Mouse (Mus musculus) ZHBTc4 (cell line): ENCODE measurements around the gene Sall2.

Experiments used
- DNase-seq: peaks from one replicate; pipeline ENCODE4 v3.0.0-alpha.2; 2011; ENCODE audit warnings: low read depth, low spot score

Gene Sall2

DNA sequence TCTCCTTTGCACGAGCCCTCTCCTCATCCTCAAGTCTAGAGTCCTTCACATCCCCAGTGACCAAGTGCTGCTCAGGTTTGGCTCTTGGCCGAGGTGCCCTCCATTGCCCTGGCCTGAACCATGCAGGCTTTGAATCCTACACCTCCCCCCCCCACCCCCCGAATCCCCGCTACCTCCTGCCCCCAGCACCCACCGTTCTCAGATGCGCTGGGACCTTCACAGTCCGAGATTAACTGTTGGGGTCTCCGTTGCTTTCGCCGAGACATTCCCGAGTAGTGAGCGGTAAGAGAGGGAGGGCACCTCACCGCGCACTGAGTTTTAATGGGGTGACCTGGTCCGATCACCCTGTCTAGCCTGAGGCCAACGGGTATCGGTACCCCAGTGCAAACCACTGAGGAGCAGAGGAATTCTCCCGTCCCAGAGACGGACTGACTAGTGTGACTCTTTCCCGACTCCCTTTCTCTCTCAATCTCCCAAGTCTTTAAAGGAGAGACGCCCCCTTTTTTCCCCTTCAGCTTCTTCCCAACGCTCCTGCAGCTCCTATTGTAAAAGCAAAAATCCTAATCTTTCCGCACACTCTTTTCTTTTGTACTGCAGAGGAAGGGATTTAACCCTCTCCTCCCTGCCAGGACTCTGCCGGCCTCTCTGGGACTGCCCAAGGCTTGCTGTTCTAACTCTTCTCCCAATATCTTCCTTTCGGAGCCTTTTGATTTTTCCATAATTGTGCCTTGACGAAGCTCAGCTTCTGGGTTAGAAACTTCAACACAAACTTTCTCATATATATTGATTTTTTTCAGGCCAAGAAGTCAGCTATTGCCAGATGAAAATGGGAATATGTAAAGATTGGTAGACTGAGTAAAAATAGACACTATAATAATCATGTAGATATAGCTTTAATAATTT lies at the start of gene Sall2:
Sall2 (minus strand) TSS at position 853 of the 903 bp plus-strand sequence.
- no peak for DNase-seq

DNA sequence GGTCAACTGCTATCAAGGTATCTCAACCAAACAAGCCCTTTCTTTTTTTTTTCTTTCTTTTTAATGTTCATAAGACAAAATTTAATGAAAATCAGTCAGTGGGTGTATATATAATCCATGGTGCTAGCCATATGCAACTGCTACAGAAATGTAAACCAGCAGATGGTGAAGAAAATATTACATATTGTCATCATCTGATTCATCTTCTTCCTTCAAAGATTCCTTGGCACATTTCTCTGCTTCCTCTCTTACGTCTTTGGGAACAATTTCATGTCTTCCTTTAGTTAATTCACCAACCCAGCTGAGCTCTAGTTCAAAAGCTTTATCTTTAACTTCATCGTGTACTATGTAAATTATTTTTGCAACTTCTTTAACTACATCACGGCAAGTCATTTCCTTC lies 40.2 kb upstream of the Sall2 start:
- DNase-seq: no peak

DNA sequence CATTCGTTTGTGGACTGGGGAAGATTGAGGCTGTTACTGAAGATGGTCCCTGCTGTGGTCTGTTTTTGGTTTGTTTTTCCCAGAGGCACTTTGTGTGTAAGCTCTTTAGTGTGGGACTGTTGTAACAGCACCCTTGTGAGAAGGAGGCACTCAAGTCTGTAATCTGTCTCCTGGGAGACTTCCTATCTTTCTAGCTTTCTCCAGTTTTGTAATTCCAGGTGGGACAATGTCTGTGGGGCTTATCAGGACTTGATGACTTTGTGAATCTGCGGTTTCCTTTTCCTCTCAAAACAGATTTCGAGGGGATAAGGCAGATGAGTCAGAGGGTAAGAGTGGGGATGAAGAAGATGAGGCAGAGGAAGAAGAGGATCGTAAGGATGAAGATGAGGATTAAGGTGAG lies 27.7 kb upstream of the Sall2 start, which contains the start of gene Olfr1513:
Olfr1513 (minus strand) TSS at position 101 of the 400 bp plus-strand sequence.
- no peak for DNase-seq

DNA sequence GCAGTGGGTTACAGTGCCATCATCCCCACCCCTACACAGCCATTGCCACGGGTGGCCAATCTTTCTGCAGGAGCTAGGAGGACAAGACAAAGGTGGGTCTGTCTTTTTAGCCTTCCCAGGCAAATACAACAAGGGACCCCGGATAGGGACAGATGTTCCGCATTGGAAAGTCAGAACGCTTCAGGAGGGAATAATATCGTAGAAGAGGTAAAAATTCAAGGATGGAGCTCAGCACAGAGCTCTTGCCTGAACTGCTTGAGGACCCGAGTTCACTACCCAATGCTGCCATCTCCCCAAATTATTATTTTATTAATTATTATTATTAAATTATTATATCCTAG lies 10.9 kb upstream of the Sall2 start:
- no peak for DNase-seq

DNA sequence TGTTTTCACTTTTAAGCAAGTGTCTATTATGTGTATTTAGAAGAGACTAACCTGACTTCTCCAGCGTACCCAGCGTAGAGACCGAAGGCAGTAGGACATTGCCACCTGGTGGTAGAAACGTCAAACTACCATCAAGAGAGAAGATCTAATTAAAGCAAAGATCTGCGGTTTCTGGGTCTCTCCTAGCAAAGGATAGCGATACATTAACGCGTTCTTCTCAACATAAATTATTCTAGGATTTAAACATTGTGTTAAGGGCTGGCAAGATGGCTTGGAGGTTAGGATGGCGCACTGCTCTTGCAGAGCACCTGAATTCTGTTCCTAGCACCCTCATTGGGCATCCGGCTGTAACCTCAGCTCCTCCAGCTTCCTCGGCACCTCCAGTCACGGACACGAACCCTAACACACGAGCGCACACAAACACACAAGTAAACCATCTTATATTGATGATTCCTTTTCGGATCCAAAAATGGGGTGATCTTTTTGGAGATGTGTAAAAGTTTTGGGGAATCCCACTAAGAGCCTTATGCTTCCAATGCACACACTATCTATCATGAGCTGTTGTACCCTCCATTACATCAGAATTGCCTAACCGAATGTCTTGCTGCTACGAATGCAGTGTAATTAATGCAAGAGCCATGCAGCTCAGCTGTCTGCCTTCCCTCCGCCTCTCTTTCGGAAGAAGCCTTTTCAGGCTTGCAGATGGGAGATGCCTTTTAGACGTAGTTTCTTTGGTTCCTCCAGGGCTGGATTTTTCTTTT lies 10.4 kb upstream of the Sall2 start:
- DNase-seq: peak; percentile 81

DNA sequence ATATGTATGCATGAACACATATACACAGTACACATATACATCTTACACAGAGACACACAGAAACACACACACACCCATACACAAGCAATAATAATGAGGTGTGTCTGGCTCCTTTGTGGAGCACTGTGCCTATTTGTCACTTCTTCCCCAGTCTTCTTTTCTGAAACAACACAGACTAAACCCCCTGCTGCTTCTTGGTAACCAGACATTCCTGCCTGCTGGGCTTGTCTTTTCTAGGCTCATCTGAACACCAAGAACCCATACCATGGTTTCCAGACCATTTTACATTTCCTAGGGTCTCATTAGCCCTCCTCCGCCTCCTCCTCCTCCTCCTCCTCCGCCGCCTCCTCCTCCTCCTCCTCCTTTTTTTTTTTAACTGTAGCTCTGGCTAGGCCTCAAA lies 3.6 kb upstream of the Sall2 start:
- peak; percentile 57 for DNase-seq

DNA sequence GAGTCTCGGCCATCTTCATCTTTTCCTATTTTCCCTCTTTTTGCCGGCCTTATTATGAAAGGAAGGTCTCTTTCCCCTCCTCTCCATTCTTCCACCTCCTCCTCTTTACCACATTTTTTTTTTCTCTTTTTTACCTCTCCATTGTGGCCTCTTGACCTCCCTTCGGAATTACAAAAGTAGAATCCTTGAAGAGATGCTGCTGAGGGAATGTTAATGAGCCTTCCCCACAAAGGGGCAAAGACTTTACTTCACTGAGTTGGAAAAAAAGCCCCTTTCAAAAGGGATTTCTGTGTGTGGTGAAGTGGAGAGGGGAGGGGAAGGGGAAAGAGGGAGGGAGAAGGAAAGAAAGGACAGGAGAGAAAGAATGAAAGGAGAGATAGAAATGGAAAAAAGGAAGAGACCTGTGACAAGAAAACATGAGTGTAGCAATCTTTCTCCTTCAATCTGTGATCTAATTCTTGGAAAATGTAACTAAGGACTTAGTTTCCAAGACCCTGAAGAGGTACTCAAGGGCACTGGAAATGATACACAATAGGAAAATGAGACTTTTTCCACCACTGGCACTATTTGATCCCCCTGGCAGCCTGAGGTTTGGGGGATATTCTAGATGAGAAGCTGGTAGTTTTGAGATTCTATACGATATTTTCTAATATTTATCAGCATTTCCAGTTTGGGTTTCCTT lies 2.6 kb upstream of the Sall2 start:
- no peak for DNase-seq

DNA sequence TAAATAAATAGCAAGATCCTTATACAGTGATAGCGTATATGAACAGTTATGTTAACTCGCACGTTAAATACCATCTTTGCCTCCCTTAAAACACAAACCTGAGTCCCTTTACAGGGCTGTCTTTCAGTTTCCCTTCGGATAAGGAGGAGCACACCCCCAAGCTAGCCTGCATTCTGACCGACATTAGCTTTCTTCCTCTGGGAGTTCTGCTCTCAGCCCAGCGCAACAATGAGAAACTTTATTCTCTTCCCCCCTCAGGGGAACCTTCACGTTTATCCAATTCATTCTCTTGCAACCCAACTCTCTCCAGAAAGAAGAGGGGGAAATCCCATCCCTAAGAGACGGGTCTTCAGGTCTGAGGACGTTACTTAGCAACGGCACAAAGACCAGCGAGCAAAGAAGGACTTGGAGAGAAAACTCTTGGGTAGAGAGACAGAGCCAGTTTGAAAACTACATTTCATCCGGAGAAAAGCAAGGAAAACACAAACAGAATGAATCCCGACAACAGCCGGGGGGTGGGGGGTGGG lies 1.1 kb downstream of the Sall2 start:
- no peak for DNase-seq

DNA sequence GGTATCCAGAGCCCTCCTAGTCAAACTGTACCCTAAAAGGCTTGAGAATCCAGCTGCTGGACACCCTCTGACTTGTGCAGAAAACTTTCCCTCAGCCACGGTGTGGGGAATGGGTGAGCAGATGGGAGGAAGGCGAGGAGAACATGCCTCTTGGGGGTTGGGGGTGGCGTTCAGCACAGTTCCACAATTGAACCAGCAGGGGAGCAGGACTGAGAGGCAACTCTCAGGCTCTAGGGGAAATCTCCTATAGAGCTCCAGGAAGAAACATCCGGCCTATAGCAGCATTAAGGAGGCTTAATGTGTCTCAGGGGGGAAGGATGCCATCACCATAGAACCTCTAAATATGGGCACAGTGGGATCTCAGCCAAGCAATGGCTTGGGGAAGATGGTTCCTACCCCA lies 2.7 kb downstream of the Sall2 start:
- DNase-seq: peak; percentile 72

DNA sequence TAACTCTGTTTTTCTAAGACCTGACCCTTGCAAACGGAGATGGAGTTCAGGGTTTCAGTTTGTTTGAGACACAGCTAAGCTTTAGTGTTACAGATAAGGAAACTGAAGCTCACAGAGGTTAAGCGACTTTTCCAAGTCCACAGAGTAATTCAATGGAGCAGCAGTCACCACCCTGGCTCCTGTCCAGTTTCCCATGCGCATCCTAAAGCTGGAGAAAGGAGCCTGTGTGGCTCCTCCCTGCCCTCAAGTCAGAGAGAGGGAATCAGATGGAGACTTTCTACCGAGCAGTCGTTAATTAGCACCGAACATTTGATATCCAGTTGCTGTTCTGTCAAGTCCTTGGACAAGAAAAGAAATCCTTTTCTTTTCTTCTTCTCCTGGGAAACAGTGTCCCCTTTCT lies 9.2 kb downstream of the Sall2 start:
- no peak for DNase-seq

DNA sequence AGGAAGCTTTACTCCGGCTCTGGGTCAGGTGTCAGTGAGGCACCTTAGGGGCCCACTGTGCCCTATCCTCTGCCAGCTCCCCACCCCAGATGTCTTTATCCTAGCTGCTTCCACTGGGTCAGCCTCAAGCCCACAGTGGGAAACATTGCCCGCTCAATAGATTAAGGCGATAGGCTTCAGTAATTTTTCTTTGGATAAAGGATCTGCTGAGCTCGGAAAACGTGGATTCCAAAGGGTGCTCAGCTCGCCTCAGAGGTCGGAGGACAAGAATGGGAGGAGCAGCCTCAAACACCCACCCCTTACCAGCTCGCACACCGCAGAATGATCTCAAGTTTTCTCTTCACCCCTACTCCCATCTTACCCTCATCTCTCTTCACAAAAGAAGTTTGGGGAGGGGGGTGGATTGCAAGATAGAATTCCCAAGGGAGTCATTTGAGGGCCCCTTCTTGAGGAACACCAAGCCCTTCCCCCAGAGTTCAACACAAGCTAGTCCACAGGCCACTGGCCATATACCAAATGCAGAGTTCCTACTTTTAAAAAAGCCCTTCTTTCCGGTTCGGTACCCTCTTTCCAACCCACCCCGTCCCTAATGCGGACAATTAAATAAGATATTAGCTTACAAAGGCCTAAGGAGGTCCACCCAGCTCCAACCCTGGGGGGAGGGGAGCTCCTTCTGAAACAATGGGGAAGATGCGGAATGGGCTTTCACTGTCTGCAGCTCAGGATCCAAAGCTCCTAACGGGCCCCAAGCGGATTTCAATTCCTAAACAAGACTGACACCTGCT lies 11.9 kb downstream of the Sall2 start:
- DNase-seq: peak; percentile 56

DNA sequence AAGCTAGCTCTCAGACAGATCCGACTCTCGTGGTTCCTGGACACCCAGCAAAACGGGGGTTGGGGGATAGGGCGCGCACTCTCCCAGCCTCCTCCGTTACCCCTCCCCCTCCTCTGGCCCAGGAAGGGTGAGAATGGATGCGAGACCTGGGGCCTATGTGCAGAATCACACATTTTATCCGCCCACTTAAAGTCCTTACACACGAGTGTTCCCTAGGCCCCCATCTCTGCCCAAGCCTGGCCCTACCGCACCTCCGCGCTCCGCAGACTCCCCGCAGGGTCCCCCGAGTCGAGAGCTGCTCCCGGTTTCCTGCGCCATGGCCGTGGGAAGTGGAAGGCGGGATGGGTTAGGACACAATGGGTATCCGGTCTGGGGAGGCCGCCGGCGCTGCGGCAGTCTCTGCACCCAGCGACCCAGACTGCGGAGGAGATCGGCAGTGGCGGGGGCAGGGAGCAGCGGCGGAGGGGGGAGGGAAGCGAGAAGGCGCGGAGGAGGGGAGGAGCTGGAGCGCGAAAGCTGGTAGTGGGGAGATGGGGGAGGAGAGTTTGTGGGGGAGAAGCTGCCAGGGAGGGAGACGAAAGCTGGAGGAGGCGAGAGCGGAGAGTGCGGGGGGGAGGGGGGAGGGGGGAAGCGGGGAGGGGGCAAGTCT lies 12.6 kb downstream of the Sall2 start:
- DNase-seq: peak; percentile 75

DNA sequence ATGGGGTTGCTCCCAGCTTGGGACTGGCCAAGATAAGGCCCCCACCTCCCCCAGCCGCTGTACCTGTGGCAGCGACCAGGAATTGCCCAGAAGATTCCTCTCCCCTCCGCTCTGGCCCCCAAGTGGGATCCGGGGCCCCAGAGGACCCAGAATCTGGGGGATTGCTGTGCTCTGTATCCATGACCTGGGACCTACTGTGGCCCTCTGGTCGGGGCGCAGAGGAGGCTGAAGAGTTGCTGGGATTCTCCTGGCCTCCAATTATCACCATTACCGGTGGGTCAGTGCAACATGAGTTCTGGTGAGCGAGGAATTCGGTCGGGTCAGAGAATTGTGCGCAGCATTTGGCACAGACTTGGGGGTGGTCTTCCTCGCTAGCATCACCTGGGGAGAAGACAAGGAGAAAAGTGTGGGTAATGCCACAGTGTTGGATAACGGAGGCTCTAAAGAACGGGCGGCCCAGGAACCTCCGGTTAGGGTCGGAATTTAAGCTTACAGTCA lies 13.2 kb downstream of the Sall2 start:
- DNase-seq: no peak

DNA sequence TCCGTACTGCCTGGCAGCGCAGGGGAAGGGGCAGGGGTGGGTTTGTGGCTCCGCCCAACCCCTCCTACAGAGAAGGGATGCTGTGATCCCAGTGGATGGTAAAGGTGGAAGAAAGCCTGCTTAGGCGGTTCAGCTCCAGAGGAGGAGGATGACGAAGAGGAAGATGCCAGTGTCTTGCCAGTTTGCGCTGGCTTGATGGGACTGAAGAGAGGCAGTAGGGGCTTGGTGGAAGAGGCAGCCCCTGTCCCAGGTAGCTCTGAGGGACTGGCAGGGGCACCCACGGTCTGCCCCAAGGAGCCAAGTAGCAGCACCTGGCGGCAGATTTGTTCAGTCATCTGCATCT lies 13.8 kb downstream of the Sall2 start:
- DNase-seq: peak; percentile 38

DNA sequence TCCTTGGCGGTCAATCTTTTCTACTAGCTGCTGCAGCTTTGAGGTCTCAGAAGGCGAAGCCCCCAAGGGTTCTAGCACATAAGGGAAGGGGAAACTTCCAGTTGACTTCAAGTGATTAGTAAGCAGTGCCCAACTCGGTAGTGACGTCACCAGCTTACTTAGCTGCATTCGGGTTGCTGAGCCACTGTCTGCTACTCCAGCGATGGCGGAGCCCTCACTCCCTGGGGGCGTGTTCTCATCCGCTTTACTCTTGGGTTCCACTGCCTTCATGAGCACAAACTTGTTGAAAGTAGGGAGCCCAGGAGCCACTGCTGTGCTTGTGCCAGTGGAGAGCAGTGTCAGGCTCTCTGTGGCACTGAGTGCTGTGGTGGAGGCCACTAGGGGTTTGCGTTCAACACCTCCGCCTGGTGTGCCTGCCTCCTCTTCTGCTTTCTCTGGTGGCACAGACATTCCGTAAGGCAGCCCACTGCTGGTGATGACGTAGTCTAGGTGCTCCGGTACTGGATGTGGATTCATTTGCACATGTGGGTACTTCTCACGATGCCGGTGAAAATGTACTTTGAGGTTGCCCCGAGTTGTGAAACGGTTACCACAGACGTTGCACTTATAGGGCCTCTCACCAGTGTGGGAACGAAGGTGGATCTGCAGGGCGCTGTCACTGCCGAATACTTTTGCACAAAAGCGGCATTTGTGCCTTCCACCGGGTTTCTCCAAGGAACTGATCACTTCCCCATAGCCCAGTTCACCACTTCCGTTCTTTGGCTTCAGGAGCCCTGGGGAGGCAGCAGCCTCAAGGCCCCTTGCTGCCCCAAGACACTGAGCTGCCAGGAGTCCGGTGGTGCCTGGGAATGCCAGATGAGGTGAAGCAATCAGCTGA lies 14.4 kb downstream of the Sall2 start:
- peak; percentile 58 for DNase-seq

DNA sequence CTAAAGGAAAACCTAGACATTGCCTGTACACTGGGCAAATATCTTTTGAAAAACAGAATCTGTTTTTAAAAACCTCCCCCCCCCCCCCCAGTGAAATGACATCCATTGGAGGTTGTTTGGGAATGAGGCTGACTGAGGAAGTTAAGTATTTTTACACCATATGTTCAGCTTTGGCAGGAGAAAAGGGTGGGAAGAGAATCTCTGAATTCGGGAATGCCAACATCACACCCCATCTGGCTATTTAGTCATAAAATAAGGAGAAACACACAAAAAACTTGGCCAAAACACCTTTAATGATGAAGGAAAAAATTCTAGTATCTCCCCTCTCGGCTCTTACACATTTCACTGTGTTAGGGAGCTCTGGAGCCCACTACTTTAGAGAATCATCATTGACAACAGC lies 17.7 kb downstream of the Sall2 start:
- no peak for DNase-seq

DNA sequence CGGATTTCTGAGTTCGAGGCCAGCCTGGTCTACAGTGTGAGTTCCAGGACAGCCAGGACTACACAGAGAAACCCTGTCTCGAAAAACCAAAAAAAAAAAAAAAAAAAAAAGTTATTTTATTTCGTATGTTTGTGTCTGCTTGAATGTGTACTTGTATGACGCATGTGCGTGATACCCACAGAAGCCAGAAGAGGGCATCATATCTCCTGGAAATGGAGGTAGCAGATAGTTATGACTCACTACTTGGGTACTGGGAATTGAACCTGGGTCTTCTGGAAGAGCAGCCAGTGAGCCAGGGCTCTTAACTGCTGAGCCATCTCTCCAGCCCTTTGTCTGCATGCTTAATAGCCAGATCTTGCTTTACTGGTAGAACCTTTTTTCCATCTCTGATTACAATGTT lies 18.2 kb downstream of the Sall2 start:
- peak; percentile 59 for DNase-seq

DNA sequence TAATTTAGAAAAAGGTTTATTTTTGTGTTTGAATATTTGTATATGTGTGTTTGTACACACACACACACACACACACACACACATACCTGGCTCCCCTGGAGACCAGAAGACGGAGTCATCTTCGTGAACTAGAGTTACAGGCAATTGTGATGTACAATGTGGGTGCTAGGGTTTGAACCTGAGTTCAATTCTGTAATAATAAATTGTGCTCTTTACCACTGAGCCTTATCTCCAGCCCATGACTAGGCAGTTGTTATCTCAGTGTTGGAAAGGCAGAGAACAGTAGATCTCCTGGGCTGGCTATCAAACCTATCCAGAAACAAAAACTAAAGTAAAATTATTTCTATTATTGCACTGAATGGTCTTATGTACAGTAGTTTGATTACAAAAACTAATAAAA lies 22.5 kb downstream of the Sall2 start:
- DNase-seq: no peak

DNA sequence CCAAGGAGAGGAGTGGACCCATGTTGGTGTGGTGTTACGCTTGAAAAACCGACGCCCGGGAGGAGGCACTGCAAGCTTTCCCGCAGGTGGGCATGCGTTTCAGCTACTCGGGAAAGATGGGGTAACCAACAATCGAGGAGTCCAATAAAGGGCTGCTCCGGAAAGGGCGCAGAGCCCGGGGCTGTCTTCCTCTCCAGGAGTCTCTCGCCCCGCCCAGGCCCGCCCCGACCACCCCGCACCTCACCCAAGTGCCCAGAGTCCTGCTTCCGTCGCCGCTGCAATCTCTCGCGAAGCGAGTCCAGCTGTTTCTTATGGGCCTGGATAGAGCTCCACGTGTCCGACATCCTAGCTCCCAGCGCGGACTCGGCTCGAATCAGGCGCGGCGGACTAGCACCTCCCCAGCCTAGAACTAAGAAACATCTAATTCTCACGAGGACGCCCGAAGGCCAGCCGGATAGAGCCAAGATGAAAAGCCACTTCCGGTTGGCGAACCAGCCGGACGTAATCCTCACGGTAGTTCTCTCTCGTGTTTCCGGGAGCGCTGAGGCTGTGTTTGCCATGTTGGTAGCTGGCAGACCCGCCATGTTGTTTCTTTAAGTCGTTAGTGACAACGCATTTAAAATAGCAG lies 23.8 kb downstream of the Sall2 start, which contains the start of gene Mettl3:
Mettl3 (minus strand) TSS at position 485 of the 628 bp plus-strand sequence.
- peak; percentile 96 for DNase-seq
